Mouse (Mus musculus): ENCODE results near the gene Invs. TPM values are rescaled to one million over a fixed set of nuclear protein-coding genes. Genes with fewer than 3 reads are reported as not detected.

Invs gene
- polyA plus RNA-seq, 1 experiment from 2014 or later: 5.6 TPM

- H3K36me3 ChIP-seq (replicated peaks; ENCODE audit: control insufficient read depth, insufficient read depth, low read depth, low read length): no peaks in the 10 kb centered on the region
- no peaks in the 10 kb centered on the region for H3K9me3 ChIP-seq (replicated peaks; ENCODE audit: control insufficient read depth, low read length)
- WGBS: 78% methylated on average over 6 of the region's 6 CpGs
- H3K27ac ChIP-seq (replicated peaks; ENCODE audit: low read depth, low read length): no peak overlapping the region
- H3K9ac ChIP-seq (replicated peaks; ENCODE audit: low read length): no peak overlapping the region
- ATAC-seq (replicated peaks; ENCODE audit: insufficient number of reproducible peaks, low FRiP score, low TSS enrichment, low read depth) (no peak), DNase-seq (ENCODE audit: low spot score) (no peak)
- H3K4me2 ChIP-seq (ENCODE audit: low read depth, low read length): no peak overlapping the region
- H3K4me3 ChIP-seq (ENCODE audit: low read depth, low read length): no peak overlapping the region
- H3K27me3 ChIP-seq (ENCODE audit: control insufficient read depth, insufficient read depth, low read length): no peaks in the 10 kb centered on the region
- no peaks in the 10 kb centered on the region for H3K4me1 ChIP-seq (ENCODE audit: control insufficient read depth, insufficient read depth, low read length)
These were observed 53.0 kb downstream of the Invs start for GRCm38 (mm10) chr4:48332453-48333051.

- H3K9ac ChIP-seq (replicated peaks; ENCODE audit: low read length): no peak overlapping the region
These were observed 55.6 kb downstream of the Invs start for GRCm38 (mm10) chr4:48334927-48335763.

GRCm38 (mm10) chr4:48342705-48343104, 63.1 kb downstream of the Invs start:
- no peak overlapping the region for H3K4me2 ChIP-seq (ENCODE audit: low read depth, low read length)
- DNase-seq (ENCODE audit: low spot score) (no peak), ATAC-seq (replicated peaks; ENCODE audit: insufficient number of reproducible peaks, low FRiP score, low TSS enrichment, low read depth) (no peak)
- H3K27ac ChIP-seq (replicated peaks; ENCODE audit: low read depth, low read length): no peak overlapping the region
- H3K27me3 ChIP-seq (ENCODE audit: control insufficient read depth, insufficient read depth, low read length): no peaks in the 10 kb centered on the region
- no peaks in the 10 kb centered on the region for H3K9me3 ChIP-seq (replicated peaks; ENCODE audit: control insufficient read depth, low read length)
- H3K36me3 ChIP-seq (replicated peaks; ENCODE audit: control insufficient read depth, insufficient read depth, low read depth, low read length): no peaks in the 10 kb centered on the region
- H3K4me3 ChIP-seq (ENCODE audit: low read depth, low read length): no peak overlapping the region
- no peaks in the 10 kb centered on the region for H3K4me1 ChIP-seq (ENCODE audit: control insufficient read depth, insufficient read depth, low read length)
- no peak overlapping the region for H3K9ac ChIP-seq (replicated peaks; ENCODE audit: low read length)
- WGBS: 87% methylated on average over 4 of the region's 4 CpGs

More at GRCm38 (mm10) chr4:48334927-48335763, 55.6 kb downstream of the Invs start:
- H3K27me3 ChIP-seq (ENCODE audit: control insufficient read depth, insufficient read depth, low read length): no peaks in the 10 kb centered on the region
- H3K36me3 ChIP-seq (replicated peaks; ENCODE audit: control insufficient read depth, insufficient read depth, low read depth, low read length): no peaks in the 10 kb centered on the region
- no peak overlapping the region for H3K4me3 ChIP-seq (ENCODE audit: low read depth, low read length)
- 13% methylated on average over 7 of the region's 7 CpGs for WGBS
- H3K27ac ChIP-seq (replicated peaks; ENCODE audit: low read depth, low read length): no peak overlapping the region
- DNase-seq (ENCODE audit: low spot score) (peak; percentile 13), ATAC-seq (replicated peaks; ENCODE audit: insufficient number of reproducible peaks, low FRiP score, low TSS enrichment, low read depth) (peak; percentile 56; the same call in 1 of the 2 replicates)
- no peak overlapping the region for H3K4me2 ChIP-seq (ENCODE audit: low read depth, low read length)
- H3K4me1 ChIP-seq (ENCODE audit: control insufficient read depth, insufficient read depth, low read length): no peaks in the 10 kb centered on the region
- no peaks in the 10 kb centered on the region for H3K9me3 ChIP-seq (replicated peaks; ENCODE audit: control insufficient read depth, low read length)

GRCm38 (mm10) chr4:48362367-48362766, 82.8 kb downstream of the Invs start:
- 48% methylated on average over 3 of the region's 3 CpGs for WGBS
- no peak overlapping the region for H3K9ac ChIP-seq (replicated peaks; ENCODE audit: low read length)
- no peak overlapping the region for H3K4me3 ChIP-seq (ENCODE audit: low read depth, low read length)
- no peaks in the 10 kb centered on the region for H3K36me3 ChIP-seq (replicated peaks; ENCODE audit: control insufficient read depth, insufficient read depth, low read depth, low read length)
- H3K27ac ChIP-seq (replicated peaks; ENCODE audit: low read depth, low read length): no peak overlapping the region
- no peaks in the 10 kb centered on the region for H3K4me1 ChIP-seq (ENCODE audit: control insufficient read depth, insufficient read depth, low read length)
- H3K4me2 ChIP-seq (ENCODE audit: low read depth, low read length): no peak overlapping the region
- no peak for DNase-seq (ENCODE audit: low spot score)
- no peaks in the 10 kb centered on the region for H3K9me3 ChIP-seq (replicated peaks; ENCODE audit: control insufficient read depth, low read length)
- no peaks in the 10 kb centered on the region for H3K27me3 ChIP-seq (ENCODE audit: control insufficient read depth, insufficient read depth, low read length)
- ATAC-seq (replicated peaks; ENCODE audit: insufficient number of reproducible peaks, low FRiP score, low TSS enrichment, low read depth): no peak

- ATAC-seq (replicated peaks; ENCODE audit: insufficient number of reproducible peaks, low FRiP score, low TSS enrichment, low read depth) (no peak), DNase-seq (ENCODE audit: low spot score) (no peak)
- 90% methylated on average over 1 of the region's 1 CpGs for WGBS
- H3K9me3 ChIP-seq (replicated peaks; ENCODE audit: control insufficient read depth, low read length): no peaks in the 10 kb centered on the region
- no peaks in the 10 kb centered on the region for H3K36me3 ChIP-seq (replicated peaks; ENCODE audit: control insufficient read depth, insufficient read depth, low read depth, low read length)
- no peak overlapping the region for H3K9ac ChIP-seq (replicated peaks; ENCODE audit: low read length)
- no peaks in the 10 kb centered on the region for H3K4me1 ChIP-seq (ENCODE audit: control insufficient read depth, insufficient read depth, low read length)
- H3K4me3 ChIP-seq (ENCODE audit: low read depth, low read length): no peak overlapping the region
- H3K27ac ChIP-seq (replicated peaks; ENCODE audit: low read depth, low read length): no peak overlapping the region
- no peaks in the 10 kb centered on the region for H3K27me3 ChIP-seq (ENCODE audit: control insufficient read depth, insufficient read depth, low read length)
- H3K4me2 ChIP-seq (ENCODE audit: low read depth, low read length): no peak overlapping the region
These were observed 91.5 kb downstream of the Invs start for GRCm38 (mm10) chr4:48371037-48371436.

DNA sequence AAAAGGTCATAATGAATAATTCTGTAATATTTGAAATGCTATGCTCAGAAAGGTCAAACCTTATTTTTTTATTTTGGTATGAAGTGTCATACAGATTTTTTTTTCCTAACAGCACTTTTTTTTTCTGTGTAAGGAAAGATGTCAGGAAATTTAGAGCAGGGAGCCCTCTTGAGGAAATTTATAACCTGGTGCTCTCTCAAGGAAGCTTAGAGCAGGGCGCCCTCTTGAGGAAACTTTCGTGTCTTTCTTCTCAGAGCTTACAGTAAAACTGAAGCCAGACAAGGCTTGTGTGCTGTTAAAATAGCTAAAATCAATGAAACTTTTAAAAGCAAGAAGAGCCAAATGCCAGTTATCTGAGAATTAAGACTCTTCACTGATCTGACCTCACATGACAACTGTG, 101.4 kb downstream of the Invs start:
- Histone ChIP-seq H3K9me3 (replicated peaks; ENCODE audit: control insufficient read depth, low read length) (no peaks in the 10 kb centered on the region), H3K27ac (replicated peaks; ENCODE audit: low read depth, low read length) (no peak overlapping the region), H3K4me2 (ENCODE audit: low read depth, low read length) (no peak overlapping the region), H3K4me3 (ENCODE audit: low read depth, low read length) (no peak overlapping the region), H3K9ac (replicated peaks; ENCODE audit: low read length) (no peak overlapping the region), H3K4me1 (ENCODE audit: control insufficient read depth, insufficient read depth, low read length) (no peaks in the 10 kb centered on the region), H3K36me3 (replicated peaks; ENCODE audit: control insufficient read depth, insufficient read depth, low read depth, low read length) (no peaks in the 10 kb centered on the region), H3K27me3 (ENCODE audit: control insufficient read depth, insufficient read depth, low read length) (no peaks in the 10 kb centered on the region)
- peak; percentile 89 for DNase-seq (ENCODE audit: low spot score)
- no peak for ATAC-seq (replicated peaks; ENCODE audit: insufficient number of reproducible peaks, low FRiP score, low TSS enrichment, low read depth)
- WGBS: 3% methylated on average over 2 of the region's 2 CpGs

DNA sequence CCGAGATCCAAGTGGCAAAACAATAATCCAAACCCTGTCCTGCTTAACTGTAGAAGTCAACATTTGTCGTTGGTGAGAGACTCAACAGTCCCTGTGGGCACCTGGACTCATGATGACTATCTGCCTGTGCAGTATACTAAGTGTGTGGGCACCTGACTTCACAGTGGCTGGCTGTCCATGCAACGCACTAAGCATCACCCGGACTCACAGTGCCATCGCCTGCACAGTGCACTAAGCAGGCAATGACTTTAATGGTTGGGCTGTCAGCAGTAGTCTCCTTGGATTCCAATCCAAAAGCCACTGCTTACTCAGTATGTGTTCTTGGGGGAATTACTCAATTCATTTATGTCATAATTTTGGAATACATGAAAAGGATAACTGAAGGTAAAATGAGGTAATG, 102.9 kb downstream of the Invs start:
- no peak overlapping the region for H3K27ac ChIP-seq (replicated peaks; ENCODE audit: low read depth, low read length)
- 83% methylated on average over 5 of the region's 5 CpGs for WGBS
- no peak for ATAC-seq (replicated peaks; ENCODE audit: insufficient number of reproducible peaks, low FRiP score, low TSS enrichment, low read depth)
- no peaks in the 10 kb centered on the region for H3K27me3 ChIP-seq (ENCODE audit: control insufficient read depth, insufficient read depth, low read length)
- no peaks in the 10 kb centered on the region for H3K9me3 ChIP-seq (replicated peaks; ENCODE audit: control insufficient read depth, low read length)
- H3K4me3 ChIP-seq (ENCODE audit: low read depth, low read length): no peak overlapping the region
- DNase-seq (ENCODE audit: low spot score): no peak
- no peaks in the 10 kb centered on the region for H3K4me1 ChIP-seq (ENCODE audit: control insufficient read depth, insufficient read depth, low read length)
- H3K4me2 ChIP-seq (ENCODE audit: low read depth, low read length): no peak overlapping the region
- H3K36me3 ChIP-seq (replicated peaks; ENCODE audit: control insufficient read depth, insufficient read depth, low read depth, low read length): no peaks in the 10 kb centered on the region
- H3K9ac ChIP-seq (replicated peaks; ENCODE audit: low read length): no peak overlapping the region

- no peak for ATAC-seq (replicated peaks; ENCODE audit: insufficient number of reproducible peaks, low FRiP score, low TSS enrichment, low read depth)
- Histone ChIP-seq H3K9me3 (replicated peaks; ENCODE audit: control insufficient read depth, low read length) (no peaks in the 10 kb centered on the region), H3K9ac (replicated peaks; ENCODE audit: low read length) (no peak overlapping the region), H3K4me1 (ENCODE audit: control insufficient read depth, insufficient read depth, low read length) (no peaks in the 10 kb centered on the region), H3K4me2 (ENCODE audit: low read depth, low read length) (no peak overlapping the region), H3K27me3 (ENCODE audit: control insufficient read depth, insufficient read depth, low read length) (no peaks in the 10 kb centered on the region), H3K27ac (replicated peaks; ENCODE audit: low read depth, low read length) (no peak overlapping the region), H3K36me3 (replicated peaks; ENCODE audit: control insufficient read depth, insufficient read depth, low read depth, low read length) (no peaks in the 10 kb centered on the region), H3K4me3 (ENCODE audit: low read depth, low read length) (no peak overlapping the region)
- 87% methylated on average over 3 of the region's 3 CpGs for WGBS
- no peak for DNase-seq (ENCODE audit: low spot score)
These were observed 117.4 kb downstream of the Invs start for GRCm38 (mm10) chr4:48396949-48397348.
